Mouse (Mus musculus): Measurements from ENCODE around the gene Prdm15. TPM values are rescaled to one million over a fixed set of nuclear protein-coding genes. Genes with fewer than 3 reads are reported as not detected.

Prdm15 gene
- total RNA-seq, 1 experiment, result 15.0 TPM

- Histone ChIP-seq H3K4me1 (ENCODE audit: control insufficient read depth in 2 of 2, insufficient read depth in 2 of 2, low read length in 2 of 2, poor library complexity in 1 of 2) (no peaks in the 10 kb centered on the region), H3K9ac (ENCODE audit: insufficient read depth, low read depth, low read length, poor library complexity, severe bottlenecking) (no peak overlapping the region), H3K4me3 (ENCODE audit: insufficient read depth in 1 of 2, low read depth in 1 of 2, low read length in 2 of 2, poor library complexity in 1 of 2, severe bottlenecking in 1 of 2) (no peak overlapping the region), H3K36me3 (ENCODE audit: control insufficient read depth, insufficient read depth, low read length, poor library complexity, severe bottlenecking) (peaks cover 37% of the 10 kb centered on the region), H3K27ac (ENCODE audit: insufficient read depth, low read depth, low read length, poor library complexity, severe bottlenecking) (no peak overlapping the region), H3K9me3 (ENCODE audit: control insufficient read depth, insufficient read depth, low read depth, low read length) (no peaks in the 10 kb centered on the region)
- DNase-seq (ENCODE audit: low read depth, low spot score), result peak; percentile 44
- in situ Hi-C loops (cut with MboI; ENCODE audit: low sequenced_read_pairs in 2 of 2, unreplicated experiment in 2 of 2), result no loop called here
- TF ChIP-seq MAFK (IDR thresholded peaks at IDR 0.05; ENCODE audit: insufficient read depth, low read depth, low read length) (no peak), ZC3H11A (IDR thresholded peaks at IDR 0.05; ENCODE audit: borderline replicate concordance, low read depth, low read length) (0 out of 2 replicates have a peak, but pooled peaks have one; percentile 23), HCFC1 (IDR thresholded peaks at IDR 0.05; ENCODE audit: borderline replicate concordance, insufficient read depth, low read length) (no peak), CHD2 (IDR thresholded peaks at IDR 0.05; ENCODE audit: low read depth, low read length) (no peak), ZNF384 (IDR thresholded peaks at IDR 0.05; ENCODE audit: low read depth, low read length) (no peak)
Observed at GRCm38 (mm10) chr16:97804680-97805547, 46.7 kb downstream of the Prdm15 start.

DNA sequence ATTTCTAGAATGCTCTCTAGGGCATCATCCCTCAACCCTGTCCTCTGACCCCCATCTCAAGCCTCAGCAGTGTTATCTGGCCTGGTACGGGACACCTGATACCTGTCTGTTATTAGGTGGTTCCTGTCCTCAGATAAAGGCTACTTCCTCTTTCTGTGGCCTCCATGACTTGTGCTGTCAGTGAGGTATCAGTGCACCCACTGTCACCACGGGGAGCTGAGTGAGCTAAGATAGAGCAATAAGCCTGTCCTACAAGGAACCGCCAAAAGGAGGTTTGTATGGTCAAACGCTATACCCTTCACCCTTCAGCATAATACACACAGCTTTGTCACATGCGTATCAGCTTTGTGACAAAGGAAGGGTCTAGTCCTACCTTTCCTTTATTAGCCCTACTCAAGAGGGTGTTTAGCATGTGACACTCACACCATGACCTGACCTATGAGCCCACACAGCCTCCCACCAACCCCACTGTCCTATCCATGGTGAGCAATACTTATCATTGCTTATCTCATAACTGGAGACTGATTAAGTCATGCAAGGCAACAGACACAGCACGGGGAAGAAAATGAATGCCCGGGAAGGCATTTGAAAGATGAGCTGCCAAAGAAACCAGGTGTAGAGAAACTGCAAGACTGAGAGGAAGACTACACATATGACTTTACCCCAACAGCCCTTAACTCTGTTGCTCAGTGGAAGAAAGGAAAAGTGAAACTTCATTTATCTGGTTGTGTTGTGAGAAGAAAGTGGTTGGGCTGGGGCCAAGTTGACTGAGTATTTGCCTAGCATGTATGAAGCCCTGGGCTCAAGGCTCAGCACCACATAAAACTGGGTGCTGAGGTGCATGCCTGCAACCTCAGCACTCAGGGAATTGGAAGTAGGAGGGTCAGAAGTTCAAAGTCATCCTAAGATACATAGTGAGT lies 53.4 kb downstream of the Prdm15 start:
- no peak for DNase-seq (ENCODE audit: low read depth, low spot score)
- H3K27ac ChIP-seq (ENCODE audit: insufficient read depth, low read depth, low read length, poor library complexity, severe bottlenecking), result no peak overlapping the region
- H3K36me3 ChIP-seq (ENCODE audit: control insufficient read depth, insufficient read depth, low read length, poor library complexity, severe bottlenecking), result peaks cover 33% of the 10 kb centered on the region
- in situ Hi-C loops (cut with MboI; ENCODE audit: low sequenced_read_pairs in 2 of 2, unreplicated experiment in 2 of 2), result no loop called here
- H3K4me1 ChIP-seq (ENCODE audit: control insufficient read depth in 2 of 2, insufficient read depth in 2 of 2, low read length in 2 of 2, poor library complexity in 1 of 2), result no peaks in the 10 kb centered on the region
- H3K9me3 ChIP-seq (ENCODE audit: control insufficient read depth, insufficient read depth, low read depth, low read length), result no peaks in the 10 kb centered on the region
- TF ChIP-seq ZNF384 (IDR thresholded peaks at IDR 0.05; ENCODE audit: low read depth, low read length) (no peak), MAFK (IDR thresholded peaks at IDR 0.05; ENCODE audit: insufficient read depth, low read depth, low read length) (no peak), ZC3H11A (IDR thresholded peaks at IDR 0.05; ENCODE audit: borderline replicate concordance, low read depth, low read length) (no peak), HCFC1 (IDR thresholded peaks at IDR 0.05; ENCODE audit: borderline replicate concordance, insufficient read depth, low read length) (no peak), CHD2 (IDR thresholded peaks at IDR 0.05; ENCODE audit: low read depth, low read length) (no peak)
- H3K9ac ChIP-seq (ENCODE audit: insufficient read depth, low read depth, low read length, poor library complexity, severe bottlenecking), result no peak overlapping the region
- no peak overlapping the region for H3K4me3 ChIP-seq (ENCODE audit: insufficient read depth in 1 of 2, low read depth in 1 of 2, low read length in 2 of 2, poor library complexity in 1 of 2, severe bottlenecking in 1 of 2)

DNA sequence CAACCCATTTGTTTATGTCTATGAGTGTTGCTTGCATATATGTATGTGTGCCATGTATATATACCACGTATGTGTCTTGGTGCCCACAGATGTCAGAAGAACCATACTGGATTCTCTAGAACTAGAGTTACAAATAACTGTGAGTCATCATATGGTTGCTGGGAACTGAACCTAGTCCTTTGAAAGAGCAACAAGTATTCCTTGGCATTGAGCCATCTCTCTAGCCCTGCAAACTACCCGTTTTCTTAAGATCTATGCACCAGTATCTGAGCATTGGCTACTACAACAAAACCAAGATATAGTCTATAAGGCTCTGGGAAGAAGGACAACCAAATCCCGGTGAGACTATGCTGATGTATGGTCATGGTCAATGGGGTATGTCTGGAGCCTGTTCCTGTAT lies 54.4 kb downstream of the Prdm15 start:
- H3K27ac ChIP-seq (ENCODE audit: insufficient read depth, low read depth, low read length, poor library complexity, severe bottlenecking), result no peak overlapping the region
- no peaks in the 10 kb centered on the region for H3K4me1 ChIP-seq (ENCODE audit: control insufficient read depth in 2 of 2, insufficient read depth in 2 of 2, low read length in 2 of 2, poor library complexity in 1 of 2)
- H3K4me3 ChIP-seq (ENCODE audit: insufficient read depth in 1 of 2, low read depth in 1 of 2, low read length in 2 of 2, poor library complexity in 1 of 2, severe bottlenecking in 1 of 2), result no peak overlapping the region
- H3K9me3 ChIP-seq (ENCODE audit: control insufficient read depth, insufficient read depth, low read depth, low read length), result no peaks in the 10 kb centered on the region
- no peak for DNase-seq (ENCODE audit: low read depth, low spot score)
- in situ Hi-C loops (cut with MboI; ENCODE audit: low sequenced_read_pairs in 2 of 2, unreplicated experiment in 2 of 2), result no loop called here
- H3K36me3 ChIP-seq (ENCODE audit: control insufficient read depth, insufficient read depth, low read length, poor library complexity, severe bottlenecking), result peaks cover 36% of the 10 kb centered on the region
- no peak overlapping the region for H3K9ac ChIP-seq (ENCODE audit: insufficient read depth, low read depth, low read length, poor library complexity, severe bottlenecking)
- TF ChIP-seq CHD2 (IDR thresholded peaks at IDR 0.05; ENCODE audit: low read depth, low read length) (no peak), ZNF384 (IDR thresholded peaks at IDR 0.05; ENCODE audit: low read depth, low read length) (no peak), ZC3H11A (IDR thresholded peaks at IDR 0.05; ENCODE audit: borderline replicate concordance, low read depth, low read length) (no peak), HCFC1 (IDR thresholded peaks at IDR 0.05; ENCODE audit: borderline replicate concordance, insufficient read depth, low read length) (no peak), MAFK (IDR thresholded peaks at IDR 0.05; ENCODE audit: insufficient read depth, low read depth, low read length) (no peak)

DNA sequence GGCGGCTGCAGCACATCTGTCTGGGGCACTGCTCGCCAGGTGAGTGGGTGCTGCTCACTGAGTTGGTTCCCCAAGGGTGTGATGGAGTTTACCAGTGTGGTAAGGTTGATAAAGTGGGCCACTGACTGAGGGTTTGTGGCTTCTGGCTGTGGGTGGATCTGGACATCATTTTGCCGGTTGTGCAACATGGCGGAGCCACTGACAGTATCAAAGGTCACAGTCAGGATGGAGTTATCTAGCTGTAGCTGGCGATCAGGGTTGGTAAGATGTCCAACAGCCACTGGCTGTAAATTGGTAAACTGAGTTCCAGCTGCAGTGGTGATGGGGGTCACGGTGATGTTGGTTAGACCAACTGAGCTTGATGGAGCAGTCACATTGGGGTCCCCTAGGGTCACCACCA lies 57.4 kb downstream of the Prdm15 start:
- H3K4me3 ChIP-seq (ENCODE audit: insufficient read depth in 1 of 2, low read depth in 1 of 2, low read length in 2 of 2, poor library complexity in 1 of 2, severe bottlenecking in 1 of 2), result no peak overlapping the region
- in situ Hi-C loops (cut with MboI; ENCODE audit: low sequenced_read_pairs in 2 of 2, unreplicated experiment in 2 of 2), result no loop called here
- H3K4me1 ChIP-seq (ENCODE audit: control insufficient read depth in 2 of 2, insufficient read depth in 2 of 2, low read length in 2 of 2, poor library complexity in 1 of 2), result no peaks in the 10 kb centered on the region
- no peaks in the 10 kb centered on the region for H3K9me3 ChIP-seq (ENCODE audit: control insufficient read depth, insufficient read depth, low read depth, low read length)
- H3K9ac ChIP-seq (ENCODE audit: insufficient read depth, low read depth, low read length, poor library complexity, severe bottlenecking), result no peak overlapping the region
- H3K36me3 ChIP-seq (ENCODE audit: control insufficient read depth, insufficient read depth, low read length, poor library complexity, severe bottlenecking), result peaks cover 33% of the 10 kb centered on the region
- no peak for TF ChIP-seq ZC3H11A (IDR thresholded peaks at IDR 0.05; ENCODE audit: borderline replicate concordance, low read depth, low read length)
- no peak for TF ChIP-seq CHD2 (IDR thresholded peaks at IDR 0.05; ENCODE audit: low read depth, low read length)
- TF ChIP-seq ZNF384 (IDR thresholded peaks at IDR 0.05; ENCODE audit: low read depth, low read length), result no peak
- no peak for TF ChIP-seq MAFK (IDR thresholded peaks at IDR 0.05; ENCODE audit: insufficient read depth, low read depth, low read length)
- no peak for TF ChIP-seq HCFC1 (IDR thresholded peaks at IDR 0.05; ENCODE audit: borderline replicate concordance, insufficient read depth, low read length)
- DNase-seq (ENCODE audit: low read depth, low spot score), result no peak
- H3K27ac ChIP-seq (ENCODE audit: insufficient read depth, low read depth, low read length, poor library complexity, severe bottlenecking), result no peak overlapping the region
